Mouse (Mus musculus) 3134 (cell line): ENCODE data around the gene Marcksl1.

Source experiments
- DNase-seq: peaks from one replicate; pipeline ENCODE4 v3.0.0-alpha.2; 2011; ENCODE audit warnings: low spot score; ENCODE audit not compliant: insufficient read length; ENCODE audit errors: extremely low read depth

The Marcksl1 gene

GRCm38 (mm10) chr4:129513086-129513767 is at the start of gene Marcksl1:
Gene Marcksl1, plus strand, starts transcription at chr4:129513581.
- no peak for DNase-seq

GRCm38 (mm10) chr4:129464286-129464815 is 49.0 kb upstream of the Marcksl1 start:
- no peak for DNase-seq

GRCm38 (mm10) chr4:129476047-129476446 is 37.3 kb upstream of the Marcksl1 start:
- no peak for DNase-seq

- no peak for DNase-seq
Measured at GRCm38 (mm10) chr4:129479863-129480262, 33.5 kb upstream of the Marcksl1 start.

GRCm38 (mm10) chr4:129481090-129481489 is 32.3 kb upstream of the Marcksl1 start:
- no peak for DNase-seq

- no peak for DNase-seq
Measured at GRCm38 (mm10) chr4:129490972-129491880, 22.2 kb upstream of the Marcksl1 start, which contains the start of the genes Tssk3 and Fam229a. Gene Tssk3, minus strand, starts transcription at chr4:129491022. Gene Fam229a, plus strand, starts transcription at chr4:129491190.

- no peak for DNase-seq
Measured at GRCm38 (mm10) chr4:129494681-129495080, 18.7 kb upstream of the Marcksl1 start.

- no peak for DNase-seq
Measured at GRCm38 (mm10) chr4:129495672-129496562, 17.5 kb upstream of the Marcksl1 start.

- DNase-seq: no peak
Measured at GRCm38 (mm10) chr4:129496631-129497030, 16.8 kb upstream of the Marcksl1 start.

- no peak for DNase-seq
Measured at GRCm38 (mm10) chr4:129498941-129499340, 14.4 kb upstream of the Marcksl1 start.

- DNase-seq: no peak
Measured at GRCm38 (mm10) chr4:129500017-129500416, 13.4 kb upstream of the Marcksl1 start.

- DNase-seq: no peak
Measured at GRCm38 (mm10) chr4:129500607-129501566, 12.5 kb upstream of the Marcksl1 start.

GRCm38 (mm10) chr4:129502327-129502888 is 11.0 kb upstream of the Marcksl1 start:
- no peak for DNase-seq

GRCm38 (mm10) chr4:129502901-129503444 is 10.4 kb upstream of the Marcksl1 start:
- no peak for DNase-seq

- DNase-seq: no peak
Measured at GRCm38 (mm10) chr4:129505511-129505910, 7.9 kb upstream of the Marcksl1 start.

GRCm38 (mm10) chr4:129507434-129508236 is 5.7 kb upstream of the Marcksl1 start:
- DNase-seq: no peak

GRCm38 (mm10) chr4:129508237-129508515 is 5.2 kb upstream of the Marcksl1 start:
- no peak for DNase-seq
